Mouse (Mus musculus): ENCODE measurements around the gene Vdac2.

DNA sequence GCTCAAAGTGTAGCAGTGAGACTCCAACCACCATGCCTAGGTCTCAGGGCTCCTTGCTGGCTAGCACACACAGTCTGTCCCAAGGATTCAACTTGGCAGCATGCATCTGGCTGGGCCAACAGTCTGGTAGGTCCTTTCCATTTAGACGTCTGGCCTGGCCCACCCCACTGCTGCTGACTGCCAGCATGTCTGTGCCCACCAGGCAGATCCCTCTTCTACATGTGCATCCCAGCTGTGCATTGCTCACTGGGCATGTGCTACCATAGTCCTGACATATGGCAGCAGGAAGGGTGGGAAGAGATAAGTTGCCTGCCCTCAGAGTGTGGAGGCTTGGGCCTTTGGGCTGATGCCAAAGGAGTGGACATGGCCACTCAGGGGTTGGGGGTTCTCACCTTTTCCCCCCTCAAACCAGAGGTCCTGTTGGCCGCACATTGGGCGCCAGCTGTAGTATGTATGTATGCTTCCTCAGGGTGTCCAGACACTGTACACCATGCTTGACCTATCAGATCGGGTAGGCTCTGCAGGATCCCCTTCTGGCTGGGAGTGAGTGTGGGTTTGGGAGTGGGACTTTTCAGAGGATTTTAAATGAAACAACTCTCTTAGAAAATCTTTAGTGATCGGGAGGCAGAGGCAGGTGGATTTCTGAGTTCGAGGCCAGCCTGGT is 22.4 kb upstream of the Vdac2 start:
- no peak for TF ChIP-seq POLR2AphosphoS5 (IDR thresholded peaks at IDR 0.05; ENCODE audit: insufficient replicate concordance, low read depth, low read length)
- TF ChIP-seq CTCF (IDR thresholded peaks at IDR 0.05; ENCODE audit: low read depth, low read length) = no peak
- TF ChIP-seq GATA1 (IDR thresholded peaks at IDR 0.05; ENCODE audit: borderline replicate concordance, low read length) = no peak
- no peak for TF ChIP-seq GATA2 (IDR thresholded peaks at IDR 0.05; ENCODE audit: borderline replicate concordance, low read depth, low read length)
- TF ChIP-seq TAL1 (conservative IDR thresholded peaks at IDR 0.05; ENCODE audit: low read depth, low read length) = no peak
